Mouse (Mus musculus): ENCODE data around the gene Palld. TPM values are rescaled to one million over a fixed set of nuclear protein-coding genes. Genes with fewer than 3 reads are reported as not detected.
A peak's percentile ranks its signal among the peaks of the same experiment; 100 is the strongest.

Palld gene
- total RNA-seq, 2 experiments from 2014 or later: 4.0 to 4.2 TPM

- intact Hi-C loops (cut with DNase I): no loop called here
- no peak for DNase-seq (ENCODE audit: low spot score in 2 of 2)
These were observed 28.5 kb downstream of the Palld start for GRCm38 (mm10) chr8:61873994-61874393.

GRCm38 (mm10) chr8:61868481-61868880 lies 34.0 kb downstream of the Palld start:
- intact Hi-C loops (cut with DNase I): no loop called here
- no peak for DNase-seq (ENCODE audit: low spot score in 2 of 2)

GRCm38 (mm10) chr8:61866920-61867319 lies 35.6 kb downstream of the Palld start:
- DNase-seq (ENCODE audit: low spot score in 2 of 2): no peak
- intact Hi-C loops (cut with DNase I): no loop called here

- intact Hi-C loops (cut with DNase I): no loop called here
These were observed 37.1 kb downstream of the Palld start for GRCm38 (mm10) chr8:61865365-61865764.

GRCm38 (mm10) chr8:61851270-61851669 lies 51.2 kb downstream of the Palld start:
- DNase-seq (ENCODE audit: low spot score in 2 of 2): no peak
- intact Hi-C loops (cut with DNase I): no loop called here

More at GRCm38 (mm10) chr8:61865365-61865764, 37.1 kb downstream of the Palld start:
- no peak for DNase-seq (ENCODE audit: low spot score in 2 of 2)

- intact Hi-C loops (cut with DNase I): no loop called here
These were observed 53.8 kb downstream of the Palld start for GRCm38 (mm10) chr8:61848581-61849162.

GRCm38 (mm10) chr8:61847494-61847893 lies 55.0 kb downstream of the Palld start:
- DNase-seq (ENCODE audit: low spot score in 2 of 2): no peak
- intact Hi-C loops (cut with DNase I): no loop called here

More at GRCm38 (mm10) chr8:61848581-61849162, 53.8 kb downstream of the Palld start:
- no peak for DNase-seq (ENCODE audit: low spot score in 2 of 2)

- no peak for DNase-seq (ENCODE audit: low spot score in 2 of 2)
- intact Hi-C loops (cut with DNase I): no loop called here
These were observed 57.5 kb downstream of the Palld start for GRCm38 (mm10) chr8:61844992-61845391.

- intact Hi-C loops (cut with DNase I): no loop called here
- DNase-seq (ENCODE audit: low spot score in 2 of 2): no peak
These were observed 57.9 kb downstream of the Palld start for GRCm38 (mm10) chr8:61844575-61844974.

GRCm38 (mm10) chr8:61843776-61844175 lies 58.7 kb downstream of the Palld start:
- intact Hi-C loops (cut with DNase I): no loop called here
- DNase-seq (ENCODE audit: low spot score in 2 of 2): no peak

- intact Hi-C loops (cut with DNase I): no loop called here
These were observed 69.3 kb downstream of the Palld start for GRCm38 (mm10) chr8:61833211-61833610.

GRCm38 (mm10) chr8:61831944-61832343 lies 70.5 kb downstream of the Palld start:
- DNase-seq (ENCODE audit: low spot score in 2 of 2): no peak
- intact Hi-C loops (cut with DNase I): no loop called here

More at GRCm38 (mm10) chr8:61833211-61833610, 69.3 kb downstream of the Palld start:
- no peak for DNase-seq (ENCODE audit: low spot score in 2 of 2)

- intact Hi-C loops (cut with DNase I): no loop called here
- DNase-seq (ENCODE audit: low spot score in 2 of 2): no peak
These were observed 71.7 kb downstream of the Palld start for GRCm38 (mm10) chr8:61830821-61831220.

GRCm38 (mm10) chr8:61824563-61824962 lies 77.9 kb downstream of the Palld start:
- intact Hi-C loops (cut with DNase I): no loop called here
- no peak for DNase-seq (ENCODE audit: low spot score in 2 of 2)

GRCm38 (mm10) chr8:61823157-61823556 lies 79.3 kb downstream of the Palld start:
- intact Hi-C loops (cut with DNase I): no loop called here
- no peak for DNase-seq (ENCODE audit: low spot score in 2 of 2)

GRCm38 (mm10) chr8:61803764-61804163 lies 98.7 kb downstream of the Palld start:
- intact Hi-C loops (cut with DNase I): no loop called here
- no peak for DNase-seq (ENCODE audit: low spot score in 2 of 2)

- peak in 1 of 2 experiments; percentile 23 for DNase-seq (ENCODE audit: low spot score in 2 of 2)
- intact Hi-C loops (cut with DNase I): no loop called here
These were observed 99.7 kb downstream of the Palld start for GRCm38 (mm10) chr8:61802840-61803239.

GRCm38 (mm10) chr8:61797391-61797947 lies 105.0 kb downstream of the Palld start:
- intact Hi-C loops (cut with DNase I): no loop called here
- DNase-seq (ENCODE audit: low spot score in 2 of 2): no peak

GRCm38 (mm10) chr8:61796537-61797050 lies 105.9 kb downstream of the Palld start:
- DNase-seq (ENCODE audit: low spot score in 2 of 2): peak; percentile 7 to 24
- intact Hi-C loops (cut with DNase I): no loop called here

- intact Hi-C loops (cut with DNase I): no loop called here
- no peak for DNase-seq (ENCODE audit: low spot score in 2 of 2)
These were observed 112.5 kb downstream of the Palld start for GRCm38 (mm10) chr8:61789946-61790345.

GRCm38 (mm10) chr8:61789289-61789688 lies 113.2 kb downstream of the Palld start:
- intact Hi-C loops (cut with DNase I): no loop called here

More at GRCm38 (mm10) chr8:61789289-61789688, 113.2 kb downstream of the Palld start:
- DNase-seq (ENCODE audit: low spot score in 2 of 2): no peak
